Mouse (Mus musculus): Measurements from ENCODE around the gene Olfr765.
"Not testable (repeated sequence)": the region's sequence is repeated elsewhere in the genome, so short reads cannot be mapped to it uniquely, and the experiment has no call there.

Olfr765 gene

GRCm38 (mm10) chr10:129049898-129050297, at the start of gene Olfr765:
Gene Olfr765, minus strand, starts transcription at chr10:129049998.
- not testable (repeated sequence) for DNase-seq

DNA sequence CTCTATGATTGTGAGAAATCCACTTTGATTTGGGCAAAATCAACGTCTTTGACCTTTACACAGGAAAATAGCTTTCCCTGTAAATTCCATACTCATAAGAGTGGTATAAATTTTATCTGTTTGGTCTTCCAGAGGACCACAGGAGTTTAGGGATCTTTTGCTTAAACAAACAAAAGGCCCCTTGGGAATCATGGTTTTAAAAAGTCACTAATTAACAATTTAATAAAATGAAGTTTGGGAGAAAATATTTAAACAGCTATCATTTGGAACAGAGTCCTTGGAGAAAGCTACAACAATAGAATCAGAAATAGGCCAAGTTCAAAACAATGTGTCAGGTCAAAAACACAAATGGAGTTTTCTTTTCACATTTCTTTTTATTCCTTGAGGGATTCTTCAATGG, 49.5 kb upstream of the Olfr765 start, which contains the start of gene Olfr768:
TSS of gene Olfr768 (minus strand) at position 101 of the 400 bp plus-strand sequence.
- no peak for DNase-seq

DNA sequence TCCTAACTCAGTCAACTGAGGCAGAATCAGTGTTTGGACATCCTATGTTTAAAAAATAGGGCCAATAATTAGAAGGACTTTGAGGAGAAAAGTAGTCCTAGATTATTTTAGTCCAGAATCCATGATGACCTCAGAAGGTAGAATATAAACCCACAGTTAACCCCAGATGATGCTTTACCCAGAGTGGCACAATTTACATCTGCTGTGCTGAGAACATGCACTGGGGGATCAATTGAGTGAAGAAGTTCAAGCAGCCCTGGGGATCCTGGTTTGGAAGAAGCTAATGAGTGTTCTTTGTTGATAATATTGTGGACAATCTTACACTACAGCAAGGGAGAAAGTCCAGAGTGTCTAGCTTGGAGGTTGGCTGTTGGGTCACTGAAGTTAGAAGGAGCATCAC, 33.0 kb upstream of the Olfr765 start, which contains the start of gene Olfr767:
TSS of gene Olfr767 (minus strand) at position 101 of the 400 bp plus-strand sequence.
- not testable (repeated sequence) for DNase-seq

GRCm38 (mm10) chr10:129068877-129069276, 19.1 kb upstream of the Olfr765 start, which contains the start of gene Olfr766-ps1:
Gene Olfr766-ps1, minus strand, starts transcription at chr10:129068977.
- DNase-seq = no peak

DNA sequence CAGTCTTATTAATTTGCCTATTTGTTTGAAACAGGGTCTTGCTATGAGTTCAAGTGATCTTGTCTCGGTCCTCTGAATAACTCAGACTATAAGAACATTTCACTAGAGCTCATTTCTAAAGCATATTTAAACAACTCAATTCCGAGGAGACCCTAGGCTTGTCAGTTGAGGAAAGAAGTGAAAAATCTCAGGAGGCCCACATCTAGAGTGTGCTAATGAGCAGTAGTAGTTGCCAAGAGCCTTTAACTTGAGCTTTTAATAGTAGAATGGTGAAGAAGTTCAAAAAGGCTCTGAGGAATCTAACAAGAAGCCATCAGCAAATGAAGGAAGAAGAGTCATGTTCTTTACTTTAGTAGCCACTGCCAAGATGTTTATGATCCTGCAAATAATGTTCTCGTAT, 10.0 kb downstream of the Olfr765 start, which contains the start of gene Olfr764-ps1:
TSS of gene Olfr764-ps1 (minus strand) at position 101 of the 400 bp plus-strand sequence.
- DNase-seq = no peak

- no peak for DNase-seq
Observed at GRCm38 (mm10) chr10:129028343-129028742, 21.5 kb downstream of the Olfr765 start.

- peak; percentile 20 to 73 for DNase-seq
Observed at GRCm38 (mm10) chr10:129026018-129026662, 23.7 kb downstream of the Olfr765 start.

- DNase-seq = no peak
Observed at GRCm38 (mm10) chr10:129023319-129023718, 26.5 kb downstream of the Olfr765 start.

GRCm38 (mm10) chr10:129014477-129014876, 35.3 kb downstream of the Olfr765 start:
- DNase-seq = peak in 1 of 2 experiments; percentile 9

GRCm38 (mm10) chr10:129011511-129011910, 38.3 kb downstream of the Olfr765 start:
- not testable (repeated sequence) for DNase-seq

GRCm38 (mm10) chr10:129010288-129010841, 39.4 kb downstream of the Olfr765 start, which contains the start of gene Olfr763:
Gene Olfr763, plus strand, starts transcription at chr10:129010791.
- no peak for DNase-seq

DNA sequence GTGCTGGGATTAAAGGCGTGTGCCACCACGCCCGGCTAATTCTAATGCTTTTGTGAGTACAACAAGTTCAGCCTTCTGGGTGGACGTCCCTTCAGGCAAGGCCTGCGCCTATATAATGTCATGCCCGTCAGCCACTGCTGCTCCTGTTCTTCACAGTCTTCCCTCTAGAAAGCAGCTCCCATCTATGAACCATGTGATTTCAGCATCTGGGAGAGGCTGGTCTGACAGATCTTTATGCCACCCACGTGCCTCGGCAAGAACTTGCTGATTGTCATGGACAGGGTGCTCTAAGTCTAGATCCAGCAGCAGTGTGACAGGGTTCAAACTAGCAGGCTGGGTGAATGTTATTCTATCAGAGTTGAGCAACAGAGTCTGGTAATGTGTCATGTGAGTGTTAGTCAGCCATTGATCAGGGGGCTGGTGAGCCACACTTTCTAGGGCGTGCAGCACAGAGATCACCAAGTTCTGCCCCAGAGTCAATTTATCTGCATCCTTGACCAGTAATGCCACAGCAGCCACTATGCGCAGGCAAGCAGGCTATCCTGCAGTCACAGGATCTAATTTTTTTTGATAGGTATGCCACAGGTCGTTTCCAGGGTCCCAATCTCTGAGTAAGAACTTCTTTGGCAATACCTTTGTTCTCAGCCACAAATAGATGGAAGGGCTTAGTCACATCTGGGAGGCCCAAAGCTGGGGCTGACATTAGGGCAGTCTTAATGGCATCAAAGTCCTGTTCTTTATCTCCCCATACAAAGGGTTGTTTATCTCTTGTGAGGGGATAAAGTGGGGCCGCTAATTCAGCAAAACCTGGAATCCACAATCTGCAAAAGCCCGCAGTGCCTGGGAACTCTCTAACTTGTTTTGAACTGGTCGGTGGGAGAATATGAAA, 45.5 kb downstream of the Olfr765 start:
- no peak for DNase-seq

- no peak for DNase-seq
Observed at GRCm38 (mm10) chr10:128996523-128997040, 53.2 kb downstream of the Olfr765 start.

DNA sequence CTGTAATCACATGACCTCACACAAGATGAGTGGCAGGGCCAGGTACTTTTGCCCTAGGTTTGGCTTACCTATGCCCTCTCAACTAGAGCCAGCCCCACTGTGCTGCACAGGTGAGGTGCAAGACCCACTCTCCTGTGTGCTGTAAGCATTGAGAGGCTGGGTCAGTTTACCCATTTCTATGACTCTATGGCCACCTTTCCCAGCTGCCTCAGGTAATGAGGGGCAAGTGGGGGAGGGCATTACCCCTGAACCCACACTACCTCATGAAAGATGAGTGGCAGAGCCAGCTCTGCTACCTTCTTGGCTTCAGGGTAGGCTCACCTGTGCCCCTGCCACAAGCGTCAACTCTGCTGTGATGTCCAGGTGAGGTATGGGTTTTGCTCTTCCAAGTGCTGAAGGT, 54.0 kb downstream of the Olfr765 start:
- no peak for DNase-seq
